Mouse (Mus musculus): ENCODE results near the gene Polr2h. TPM values are rescaled to one million over a fixed set of nuclear protein-coding genes. Genes with fewer than 3 reads are reported as not detected.

Gene Polr2h
- polyA plus RNA-seq, 1 experiment: 104 TPM

GRCm38 (mm10) chr16:20672965-20673705, 44.3 kb upstream of the Polr2h start:
- no peaks in the 10 kb centered on the region for H3K27me3 ChIP-seq (ENCODE audit: control insufficient read depth, insufficient read depth, insufficient read length)
- H3ac ChIP-seq (ENCODE audit: control insufficient read depth, insufficient read length, low read depth): peak overlapping the region; percentile 94
- peaks cover 39% of the 10 kb centered on the region for H3K36me3 ChIP-seq (ENCODE audit: control insufficient read depth, insufficient read depth)
- peak overlapping the region; percentile 93 for H3K4me3 ChIP-seq (ENCODE audit: insufficient read depth, poor library complexity, severe bottlenecking)
- peaks cover 53% of the 10 kb centered on the region for H3K79me2 ChIP-seq (ENCODE audit: control insufficient read depth, insufficient read depth)
- TF ChIP-seq MAX (IDR thresholded peaks at IDR 0.05) (no peak), CEBPB (IDR thresholded peaks at IDR 0.05; ENCODE audit: low read depth) (no peak), USF1 (IDR thresholded peaks at IDR 0.05; ENCODE audit: low read depth) (no peak), FOSL1 (IDR thresholded peaks at IDR 0.05; ENCODE audit: insufficient read depth, low read length, poor library complexity, severe bottlenecking) (no peak), MYOG (IDR thresholded peaks at IDR 0.05; ENCODE audit: control insufficient read depth, extremely low read depth, insufficient read length) (no peak), CTCF (IDR thresholded peaks at IDR 0.05; ENCODE audit: control insufficient read depth, insufficient read depth, insufficient read length) (no peak), MYOD1 (IDR thresholded peaks at IDR 0.05; ENCODE audit: control insufficient read depth, insufficient read length, low read depth) (no peak)
- H3K79me3 ChIP-seq (ENCODE audit: low read depth): peaks cover 42% of the 10 kb centered on the region

GRCm38 (mm10) chr16:20673706-20674303, 43.7 kb upstream of the Polr2h start:
- Histone ChIP-seq H3K36me3 (ENCODE audit: control insufficient read depth, insufficient read depth) (peaks cover 45% of the 10 kb centered on the region), H3ac (ENCODE audit: control insufficient read depth, insufficient read length, low read depth) (peak overlapping the region; percentile 94), H3K79me3 (ENCODE audit: low read depth) (peaks cover 48% of the 10 kb centered on the region), H3K27me3 (ENCODE audit: control insufficient read depth, insufficient read depth, insufficient read length) (no peaks in the 10 kb centered on the region), H3K4me3 (ENCODE audit: insufficient read depth, poor library complexity, severe bottlenecking) (peak overlapping the region; percentile 93), H3K79me2 (ENCODE audit: control insufficient read depth, insufficient read depth) (peaks cover 60% of the 10 kb centered on the region)
- TF ChIP-seq MYOG (IDR thresholded peaks at IDR 0.05; ENCODE audit: control insufficient read depth, extremely low read depth, insufficient read length) (no peak), CTCF (IDR thresholded peaks at IDR 0.05; ENCODE audit: control insufficient read depth, insufficient read depth, insufficient read length) (no peak), MYOD1 (IDR thresholded peaks at IDR 0.05; ENCODE audit: control insufficient read depth, insufficient read length, low read depth) (no peak), USF1 (IDR thresholded peaks at IDR 0.05; ENCODE audit: low read depth) (no peak), CEBPB (IDR thresholded peaks at IDR 0.05; ENCODE audit: low read depth) (no peak), FOSL1 (IDR thresholded peaks at IDR 0.05; ENCODE audit: insufficient read depth, low read length, poor library complexity, severe bottlenecking) (no peak), MAX (IDR thresholded peaks at IDR 0.05) (no peak)

- H3K79me3 ChIP-seq (ENCODE audit: low read depth): peaks cover 60% of the 10 kb centered on the region
- no peaks in the 10 kb centered on the region for H3K27me3 ChIP-seq (ENCODE audit: control insufficient read depth, insufficient read depth, insufficient read length)
- H3K4me3 ChIP-seq (ENCODE audit: insufficient read depth, poor library complexity, severe bottlenecking): peak overlapping the region; percentile 11
- H3ac ChIP-seq (ENCODE audit: control insufficient read depth, insufficient read length, low read depth): no peak overlapping the region
- peaks cover 74% of the 10 kb centered on the region for H3K79me2 ChIP-seq (ENCODE audit: control insufficient read depth, insufficient read depth)
- peaks cover 59% of the 10 kb centered on the region for H3K36me3 ChIP-seq (ENCODE audit: control insufficient read depth, insufficient read depth)
- no peak for TF ChIP-seq MAX (IDR thresholded peaks at IDR 0.05)
- TF ChIP-seq FOSL1 (IDR thresholded peaks at IDR 0.05; ENCODE audit: insufficient read depth, low read length, poor library complexity, severe bottlenecking): no peak
- TF ChIP-seq CTCF (IDR thresholded peaks at IDR 0.05; ENCODE audit: control insufficient read depth, insufficient read depth, insufficient read length): no peak
- TF ChIP-seq USF1 (IDR thresholded peaks at IDR 0.05; ENCODE audit: low read depth): no peak
- TF ChIP-seq MYOG (IDR thresholded peaks at IDR 0.05; ENCODE audit: control insufficient read depth, extremely low read depth, insufficient read length): no peak
- no peak for TF ChIP-seq CEBPB (IDR thresholded peaks at IDR 0.05; ENCODE audit: low read depth)
- no peak for TF ChIP-seq MYOD1 (IDR thresholded peaks at IDR 0.05; ENCODE audit: control insufficient read depth, insufficient read length, low read depth)
Measured at GRCm38 (mm10) chr16:20675213-20675612, 42.3 kb upstream of the Polr2h start.

GRCm38 (mm10) chr16:20676702-20677101, 40.8 kb upstream of the Polr2h start:
- Histone ChIP-seq H3K79me2 (ENCODE audit: control insufficient read depth, insufficient read depth) (peaks cover 89% of the 10 kb centered on the region), H3ac (ENCODE audit: control insufficient read depth, insufficient read length, low read depth) (no peak overlapping the region), H3K36me3 (ENCODE audit: control insufficient read depth, insufficient read depth) (peaks cover 74% of the 10 kb centered on the region), H3K27me3 (ENCODE audit: control insufficient read depth, insufficient read depth, insufficient read length) (no peaks in the 10 kb centered on the region), H3K79me3 (ENCODE audit: low read depth) (peaks cover 64% of the 10 kb centered on the region), H3K4me3 (ENCODE audit: insufficient read depth, poor library complexity, severe bottlenecking) (no peak overlapping the region)
- no peak for TF ChIP-seq USF1 (IDR thresholded peaks at IDR 0.05; ENCODE audit: low read depth)
- TF ChIP-seq MYOG (IDR thresholded peaks at IDR 0.05; ENCODE audit: control insufficient read depth, extremely low read depth, insufficient read length): no peak
- TF ChIP-seq FOSL1 (IDR thresholded peaks at IDR 0.05; ENCODE audit: insufficient read depth, low read length, poor library complexity, severe bottlenecking): no peak
- no peak for TF ChIP-seq CTCF (IDR thresholded peaks at IDR 0.05; ENCODE audit: control insufficient read depth, insufficient read depth, insufficient read length)
- no peak for TF ChIP-seq MAX (IDR thresholded peaks at IDR 0.05)
- TF ChIP-seq MYOD1 (IDR thresholded peaks at IDR 0.05; ENCODE audit: control insufficient read depth, insufficient read length, low read depth): no peak

GRCm38 (mm10) chr16:20677380-20677779, 40.1 kb upstream of the Polr2h start:
- TF ChIP-seq CEBPB (IDR thresholded peaks at IDR 0.05; ENCODE audit: low read depth) (no peak), USF1 (IDR thresholded peaks at IDR 0.05; ENCODE audit: low read depth) (no peak), MYOG (IDR thresholded peaks at IDR 0.05; ENCODE audit: control insufficient read depth, extremely low read depth, insufficient read length) (no peak), MAX (IDR thresholded peaks at IDR 0.05) (no peak), CTCF (IDR thresholded peaks at IDR 0.05; ENCODE audit: control insufficient read depth, insufficient read depth, insufficient read length) (no peak), FOSL1 (IDR thresholded peaks at IDR 0.05; ENCODE audit: insufficient read depth, low read length, poor library complexity, severe bottlenecking) (no peak), MYOD1 (IDR thresholded peaks at IDR 0.05; ENCODE audit: control insufficient read depth, insufficient read length, low read depth) (no peak)
- H3ac ChIP-seq (ENCODE audit: control insufficient read depth, insufficient read length, low read depth): no peak overlapping the region

More at GRCm38 (mm10) chr16:20677380-20677779, 40.1 kb upstream of the Polr2h start:
- Histone ChIP-seq H3K79me2 (ENCODE audit: control insufficient read depth, insufficient read depth) (peaks cover 94% of the 10 kb centered on the region), H3K36me3 (ENCODE audit: control insufficient read depth, insufficient read depth) (peaks cover 80% of the 10 kb centered on the region), H3K27me3 (ENCODE audit: control insufficient read depth, insufficient read depth, insufficient read length) (no peaks in the 10 kb centered on the region), H3K4me3 (ENCODE audit: insufficient read depth, poor library complexity, severe bottlenecking) (no peak overlapping the region), H3K79me3 (ENCODE audit: low read depth) (peaks cover 69% of the 10 kb centered on the region)

Data from C2C12 (cell line).